Mouse (Mus musculus) liver, embryonic 13.5 days (tissue): ENCODE data around the gene Znhit3. TPM values are rescaled to one million over a fixed set of nuclear protein-coding genes. Genes with fewer than 3 reads are reported as not detected.

Source experiments
- ATAC-seq: fragments of 200-750 bp; cut with Nextera tagmentation; 2 replicates; pipeline ENCODE4 v1.8.0; 2017; ENCODE audit warnings: low read depth, mild to moderate bottlenecking, moderate number of reproducible peaks, moderate library complexity
- DNase-seq: peaks from one replicate; pipeline ENCODE4 v3.0.0; 2022
- H3K27ac ChIP-seq: fragments of 300-500 bp; sonication (generic); 2 replicates; pipeline ENCODE4 v1.5.1; 2015; ENCODE audit warnings: moderate library complexity, mild to moderate bottlenecking, inconsistent platforms
- H3K27me3 ChIP-seq: fragments of 300-500 bp; sonication (generic); 2 replicates; pipeline ENCODE4 v1.6.1; 2015; ENCODE audit warnings: mild to moderate bottlenecking, inconsistent platforms
- H3K36me3 ChIP-seq: fragments of 300-500 bp; sonication (generic); 2 replicates; pipeline ENCODE4 v1.6.1; 2015; ENCODE audit warnings: mild to moderate bottlenecking, inconsistent platforms
- H3K4me1 ChIP-seq: fragments of 300-500 bp; sonication (generic); replicated peaks from 2 replicates; pipeline ENCODE4 v1.6.1; 2015; ENCODE audit warnings: inconsistent platforms
- H3K4me2 ChIP-seq: fragments of 300-500 bp; sonication (generic); 2 replicates; pipeline ENCODE4 v1.6.1; 2015; ENCODE audit warnings: inconsistent platforms, mild to moderate bottlenecking, moderate library complexity
- H3K4me3 ChIP-seq: fragments of 300-500 bp; sonication (generic); replicated peaks from 2 replicates; pipeline ENCODE4 v1.5.1; 2015; ENCODE audit warnings: mild to moderate bottlenecking, inconsistent platforms
- H3K9ac ChIP-seq: fragments of 300-500 bp; sonication (generic); 2 replicates; pipeline ENCODE4 v1.6.1; 2015; ENCODE audit warnings: mild to moderate bottlenecking, inconsistent platforms
- H3K9me3 ChIP-seq: fragments of 300-500 bp; sonication (generic); replicated peaks from 2 replicates; pipeline ENCODE4 v1.6.1; 2016; ENCODE audit warnings: inconsistent platforms
- WGBS: fragments of 180-500 bp; shearing (Covaris S2); methylation state at CpG from one replicate; pipeline ENCODE4 v1.1.7; 2015; ENCODE audit not compliant: insufficient replicate concordance; 5-methylcytosine and 5-hydroxymethylcytosine counted together
- polyA plus RNA-seq: library from polyadenylated mRNA; unstranded; fragments of >200 nt; fragmentation: Nextera tagmentation; extraction: Ambion mirVana; gene quantifications from 2 replicates; pipeline ENCODE4 v1.2.1, GENCODE M21; 2015

Znhit3 gene
- polyA plus RNA-seq, 1 experiment from 2014 or later, result 53.5 TPM

GRCm38 (mm10) chr11:84920981-84921380 lies 4.8 kb upstream of the Znhit3 start:
- Histone ChIP-seq H3K27me3 (no peaks in the 10 kb centered on the region), H3K27ac (no peak overlapping the region), H3K36me3 (no peaks in the 10 kb centered on the region), H3K4me3 (no peak overlapping the region), H3K4me1 (peaks cover 23% of the 10 kb centered on the region), H3K4me2 (no peak overlapping the region), H3K9me3 (no peaks in the 10 kb centered on the region), H3K9ac (no peak overlapping the region)
- no peak for ATAC-seq
- DNase-seq, result no peak
- 71% methylated on average over 8 of the region's 8 CpGs for WGBS

GRCm38 (mm10) chr11:84919951-84920350 lies 3.8 kb upstream of the Znhit3 start:
- WGBS, result 48% methylated on average over 7 of the region's 7 CpGs
- Histone ChIP-seq H3K4me3 (no peak overlapping the region), H3K36me3 (no peaks in the 10 kb centered on the region), H3K4me1 (peaks cover 32% of the 10 kb centered on the region), H3K9me3 (no peaks in the 10 kb centered on the region), H3K27me3 (no peaks in the 10 kb centered on the region), H3K4me2 (no peak overlapping the region), H3K9ac (no peak overlapping the region), H3K27ac (no peak overlapping the region)
- no peak for ATAC-seq
- DNase-seq, result no peak

DNA sequence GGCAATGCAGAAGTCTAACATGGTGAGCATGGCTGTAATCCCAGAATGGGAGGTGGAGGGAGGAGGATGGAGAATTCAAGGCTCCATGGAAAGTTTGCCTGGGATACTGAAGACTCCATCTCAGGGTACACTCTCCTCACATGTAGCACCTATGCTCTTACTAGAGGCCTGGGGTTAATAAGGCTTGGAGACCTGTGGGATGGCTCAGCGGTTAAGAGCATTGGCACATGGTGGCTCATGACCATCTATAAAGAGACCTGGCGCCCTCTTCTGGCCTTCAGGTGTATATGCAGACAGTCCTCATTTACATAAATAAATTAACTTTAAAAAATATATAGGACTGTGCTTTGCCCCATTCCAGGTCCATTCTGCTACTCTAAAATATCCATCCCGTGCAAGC lies 3.1 kb upstream of the Znhit3 start:
- no peaks in the 10 kb centered on the region for H3K27me3 ChIP-seq
- no peak overlapping the region for H3K4me3 ChIP-seq
- H3K27ac ChIP-seq, result no peak overlapping the region
- peak; percentile 30 for DNase-seq
- no peak for ATAC-seq
- peak overlapping the region; percentile 46 for H3K4me2 ChIP-seq
- 28% methylated on average over 3 of the region's 3 CpGs for WGBS
- H3K9me3 ChIP-seq, result no peaks in the 10 kb centered on the region
- H3K9ac ChIP-seq, result 0 out of 2 replicates have a peak overlapping the region, but pooled peaks have one; percentile 45
- peaks cover 39% of the 10 kb centered on the region for H3K4me1 ChIP-seq
- peaks cover 5% of the 10 kb centered on the region for H3K36me3 ChIP-seq

DNA sequence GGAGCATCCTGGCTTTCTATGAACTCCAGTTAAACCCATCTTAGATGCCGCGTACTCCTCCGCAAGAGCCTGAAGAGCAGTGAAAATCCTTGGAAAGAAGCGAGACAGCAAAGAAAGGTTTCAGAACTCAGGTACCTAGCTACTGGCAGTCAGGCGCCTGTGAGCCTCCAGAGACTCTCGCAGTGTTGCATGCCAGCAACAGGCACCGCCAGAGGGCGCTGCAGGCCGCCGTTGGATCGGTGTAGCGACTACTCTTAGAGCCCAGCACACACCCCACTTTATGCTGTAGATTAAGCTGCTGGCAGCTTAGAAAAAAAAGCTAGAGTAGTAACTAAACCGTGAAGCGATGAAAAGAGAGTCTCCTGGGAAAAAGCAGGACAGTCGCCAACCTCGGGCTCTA lies 2.3 kb upstream of the Znhit3 start:
- H3K4me3 ChIP-seq, result no peak overlapping the region
- ATAC-seq (peak; percentile 76), DNase-seq (peak; percentile 80)
- H3K27ac ChIP-seq, result no peak overlapping the region
- H3K4me1 ChIP-seq, result peaks cover 44% of the 10 kb centered on the region
- peaks cover 13% of the 10 kb centered on the region for H3K36me3 ChIP-seq
- H3K27me3 ChIP-seq, result no peaks in the 10 kb centered on the region
- 6% methylated on average over 16 of the region's 16 CpGs for WGBS
- H3K9me3 ChIP-seq, result no peaks in the 10 kb centered on the region
- H3K4me2 ChIP-seq, result peak overlapping the region; percentile 46
- H3K9ac ChIP-seq, result peak overlapping the region; percentile 45

DNA sequence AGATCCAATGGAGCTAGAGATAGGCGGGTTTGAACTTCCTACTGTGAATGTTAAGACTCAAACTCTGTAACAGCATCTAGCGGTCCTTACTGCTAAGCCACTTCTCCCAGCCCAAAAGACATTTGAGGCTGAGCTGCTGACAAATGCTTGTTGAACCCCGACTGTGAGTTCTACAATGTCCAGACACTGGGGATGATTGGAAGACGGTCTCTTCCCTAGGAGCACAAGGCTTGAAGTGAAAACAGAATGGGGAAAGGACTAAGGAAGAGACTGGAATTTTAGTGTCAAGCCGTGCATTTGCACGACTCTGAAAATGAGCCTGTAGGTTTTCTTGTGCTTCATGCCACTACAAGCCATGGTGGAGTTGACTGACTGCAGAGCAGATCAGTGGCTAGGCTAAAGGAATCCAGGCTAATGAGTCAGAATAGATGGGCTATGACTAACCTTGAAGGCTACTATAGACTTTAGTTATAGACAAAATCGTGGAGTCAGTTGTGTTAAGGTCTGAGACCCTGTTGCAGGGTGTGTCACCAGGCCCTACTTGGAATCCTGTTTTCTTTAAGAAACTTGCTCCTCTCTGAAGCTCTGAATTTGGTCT lies 636 bp upstream of the Znhit3 start:
- Histone ChIP-seq H3K27ac (no peak overlapping the region), H3K9ac (peak overlapping the region; percentile 93; the same call in 1 of the 2 replicates), H3K4me2 (peak overlapping the region; percentile 82), H3K27me3 (no peaks in the 10 kb centered on the region), H3K9me3 (no peaks in the 10 kb centered on the region), H3K4me1 (peaks cover 44% of the 10 kb centered on the region), H3K36me3 (peaks cover 29% of the 10 kb centered on the region), H3K4me3 (peak overlapping the region; percentile 91)
- no peak for ATAC-seq
- DNase-seq, result no peak
- WGBS, result 60% methylated on average over 7 of the region's 7 CpGs

- no peak for DNase-seq
- H3K36me3 ChIP-seq, result peaks cover 48% of the 10 kb centered on the region
- H3K4me3 ChIP-seq, result peak overlapping the region; percentile 91
- H3K4me1 ChIP-seq, result peaks cover 41% of the 10 kb centered on the region
- H3K9ac ChIP-seq, result peak overlapping the region; percentile 93
- 75% methylated on average over 5 of the region's 5 CpGs for WGBS
- ATAC-seq, result no peak
- peak overlapping the region; percentile 82 for H3K4me2 ChIP-seq
- H3K9me3 ChIP-seq, result no peaks in the 10 kb centered on the region
- no peak overlapping the region for H3K27ac ChIP-seq
- H3K27me3 ChIP-seq, result no peaks in the 10 kb centered on the region
Observed at GRCm38 (mm10) chr11:84914673-84915072, 1.5 kb downstream of the Znhit3 start.

GRCm38 (mm10) chr11:84910411-84910810 lies 5.8 kb downstream of the Znhit3 start:
- ATAC-seq (no peak), DNase-seq (no peak)
- WGBS, result 90% methylated on average over 4 of the region's 4 CpGs
- Histone ChIP-seq H3K4me3 (no peak overlapping the region), H3K27me3 (no peaks in the 10 kb centered on the region), H3K27ac (no peak overlapping the region), H3K36me3 (peaks cover 90% of the 10 kb centered on the region), H3K9me3 (no peaks in the 10 kb centered on the region), H3K4me1 (peaks cover 16% of the 10 kb centered on the region), H3K4me2 (no peak overlapping the region), H3K9ac (no peak overlapping the region)

GRCm38 (mm10) chr11:84908480-84908879 lies 7.7 kb downstream of the Znhit3 start:
- ATAC-seq (no peak), DNase-seq (no peak)
- WGBS, result 81% methylated on average over 6 of the region's 6 CpGs
- Histone ChIP-seq H3K36me3 (peaks cover 96% of the 10 kb centered on the region), H3K27ac (peak overlapping the region; percentile 13; the same call in 1 of the 2 replicates), H3K27me3 (no peaks in the 10 kb centered on the region), H3K9ac (no peak overlapping the region), H3K4me1 (no peaks in the 10 kb centered on the region), H3K4me3 (no peak overlapping the region), H3K4me2 (no peak overlapping the region), H3K9me3 (no peaks in the 10 kb centered on the region)

- no peak overlapping the region for H3K4me2 ChIP-seq
- ATAC-seq (no peak), DNase-seq (no peak)
- H3K9ac ChIP-seq, result no peak overlapping the region
- peaks cover 97% of the 10 kb centered on the region for H3K36me3 ChIP-seq
- no peak overlapping the region for H3K4me3 ChIP-seq
- H3K4me1 ChIP-seq, result no peaks in the 10 kb centered on the region
- WGBS, result 71% methylated on average over 3 of the region's 3 CpGs
- no peak overlapping the region for H3K27ac ChIP-seq
- no peaks in the 10 kb centered on the region for H3K27me3 ChIP-seq
- H3K9me3 ChIP-seq, result no peaks in the 10 kb centered on the region
Observed at GRCm38 (mm10) chr11:84907081-84907480, 9.1 kb downstream of the Znhit3 start.

DNA sequence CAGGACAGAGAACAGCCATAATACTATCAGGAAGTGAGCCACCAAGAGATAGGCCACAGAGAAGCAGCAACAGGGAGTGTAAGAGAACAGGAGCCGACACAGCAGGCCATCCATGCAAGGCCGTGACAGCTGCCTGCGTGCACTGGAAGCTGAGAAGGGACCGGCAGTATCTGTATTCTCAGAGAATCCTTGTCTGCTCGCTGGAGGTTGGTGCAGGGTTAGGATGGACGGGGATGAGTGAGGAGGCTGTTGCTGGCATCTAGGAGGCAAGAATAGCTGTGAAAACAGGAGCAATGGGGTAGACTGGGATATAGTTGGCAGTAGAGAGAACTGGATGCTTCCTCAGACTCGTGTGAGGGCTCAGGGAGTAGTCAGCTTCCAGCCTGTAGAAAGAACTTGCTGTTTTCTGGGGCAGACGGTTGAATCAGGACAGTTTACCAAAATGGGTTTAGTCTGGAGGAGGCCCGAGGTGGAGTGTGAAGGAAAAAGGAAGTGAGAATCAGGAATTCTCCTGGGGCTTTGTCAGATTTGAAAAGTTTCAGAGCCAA lies 11.5 kb downstream of the Znhit3 start:
- Histone ChIP-seq H3K4me1 (no peaks in the 10 kb centered on the region), H3K4me2 (no peak overlapping the region), H3K27ac (no peak overlapping the region), H3K4me3 (no peak overlapping the region), H3K27me3 (no peaks in the 10 kb centered on the region), H3K9ac (no peak overlapping the region), H3K9me3 (no peaks in the 10 kb centered on the region), H3K36me3 (peaks cover 99% of the 10 kb centered on the region)
- no peak for ATAC-seq
- WGBS, result 71% methylated on average over 9 of the region's 9 CpGs
- DNase-seq, result no peak

- Histone ChIP-seq H3K4me2 (no peak overlapping the region), H3K27me3 (no peaks in the 10 kb centered on the region), H3K36me3 (peaks cover 75% of the 10 kb centered on the region), H3K27ac (no peak overlapping the region), H3K9me3 (no peaks in the 10 kb centered on the region), H3K4me1 (no peaks in the 10 kb centered on the region), H3K4me3 (no peak overlapping the region), H3K9ac (no peak overlapping the region)
- ATAC-seq (no peak), DNase-seq (no peak)
- WGBS, result 78% methylated on average over 15 of the region's 15 CpGs
Observed at GRCm38 (mm10) chr11:84893113-84893512, 23.1 kb downstream of the Znhit3 start.

GRCm38 (mm10) chr11:84891705-84892104 lies 24.5 kb downstream of the Znhit3 start:
- Histone ChIP-seq H3K4me1 (no peaks in the 10 kb centered on the region), H3K27ac (no peak overlapping the region)
- no peak for DNase-seq

More at GRCm38 (mm10) chr11:84891705-84892104, 24.5 kb downstream of the Znhit3 start:
- H3K4me2 ChIP-seq, result no peak overlapping the region
- no peaks in the 10 kb centered on the region for H3K9me3 ChIP-seq
- no peaks in the 10 kb centered on the region for H3K27me3 ChIP-seq
- peaks cover 75% of the 10 kb centered on the region for H3K36me3 ChIP-seq
- WGBS, result 86% methylated on average over 7 of the region's 7 CpGs
- H3K9ac ChIP-seq, result no peak overlapping the region
- ATAC-seq, result no peak
- no peak overlapping the region for H3K4me3 ChIP-seq
